20 mouse cellular contexts compared by ENCODE assay signal in the genomic region with DNA sequence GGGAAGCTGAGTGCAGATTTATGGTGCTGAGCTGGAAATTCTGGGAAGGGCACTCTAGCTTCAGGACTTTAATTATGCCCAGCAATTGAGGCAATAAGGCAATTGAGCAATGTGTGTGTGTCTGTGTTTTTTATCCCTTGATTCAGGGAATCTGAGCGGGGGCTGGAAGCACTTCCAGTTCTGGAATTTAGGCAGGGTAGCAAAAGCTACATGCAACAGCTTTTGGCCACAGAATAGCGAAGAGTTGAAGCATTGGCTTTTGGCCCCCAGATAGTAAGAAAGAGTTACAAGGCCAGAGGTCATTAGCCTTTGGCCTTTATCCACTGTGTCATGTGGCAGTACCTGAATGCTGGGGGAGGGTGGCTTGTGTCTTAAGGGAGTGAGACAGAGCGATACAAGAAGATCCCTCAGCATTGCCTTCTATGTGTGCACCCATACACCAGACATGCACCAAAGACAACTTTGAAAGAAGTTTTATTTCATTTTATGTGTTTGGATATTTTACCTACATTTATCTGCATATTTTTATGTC. TPM values are rescaled to one million over a fixed set of nuclear protein-coding genes. Genes with fewer than 3 reads are reported as not detected.
DNase-seq lines count a peak whose midpoint lies in the region; TF ChIP-seq lines count a peak whose summit lies in the region.
"Had no signal": no experiment of that assay in that cellular context is flagged by ENCODE, and none has a peak within 500 bp of the region (broad histone marks: within the 10 kb centered on the region; RNA-seq: fewer than 3 reads in every experiment).

No protein-coding gene starts in this region.

- WGBS in liver, adult 2 months, result 17% methylated on average over 3 of the region's 3 CpGs

- H3K79me2 ChIP-seq in liver, adult 2 months (ENCODE audit: control insufficient read depth, insufficient read depth, low read length), result no peaks in the 10 kb centered on the region

- H3K4me3 ChIP-seq in liver, adult 2 months (ENCODE audit: insufficient read depth, low read depth, low read length), result peak overlapping the region; percentile 22
- H3K4me3 ChIP-seq: embryonic facial prominence, embryonic 10.5 days; hindbrain, embryonic 15.5 days had no signal

- peak; percentile 37 for DNase-seq in adrenal gland, adult 2 months
- DNase-seq in adrenal gland, postnatal 4 days (ENCODE audit: low spot score in 2 of 2), result no peak
- peak; percentile 99 for DNase-seq in liver, adult 2 months (ENCODE audit: extremely low read depth, low read depth, low spot score)
- no peak for DNase-seq in liver
- peak; percentile 16 for DNase-seq in embryo, embryonic 9.5 days (ENCODE audit: extremely low spot score)
- DNase-seq in skeletal muscle tissue, adult 2 months (ENCODE audit: low read depth, low spot score), result peak; percentile 21
- no peak for DNase-seq in right cerebral cortex, postnatal 4 days
- no peak for DNase-seq in ovary, adult 18-20 months (ENCODE audit: low spot score)
- DNase-seq: cerebellum, adult 9-11 months; gastrocnemius, postnatal 10 days; left cerebral cortex, postnatal 4 days; lung, adult 2 months; midbrain, embryonic 14.5 days; spleen, adult 18-20 months had no signal

- no peak for TF ChIP-seq POLR2A in liver, adult 2 months (IDR thresholded peaks at IDR 0.05; ENCODE audit: extremely low read depth, insufficient read depth, low read length)

- H3K9ac ChIP-seq in liver, adult 2 months (ENCODE audit: low read depth, low read length), result peak overlapping the region; percentile 77
- H3K9ac ChIP-seq: hindbrain, embryonic 15.5 days had no signal

- 0 out of 2 replicates have a peak, but pooled peaks cover 2% of the 10 kb centered on the region for H3K36me3 ChIP-seq in liver, adult 2 months (ENCODE audit: control insufficient read depth, insufficient read depth, low read length)
- H3K36me3 ChIP-seq: embryonic facial prominence, embryonic 10.5 days had no signal

- H3K27ac ChIP-seq in liver, adult 2 months (replicated peaks; ENCODE audit: insufficient read depth, low read depth, low read length), result peak overlapping the region; percentile 100
- H3K27ac ChIP-seq: embryonic facial prominence, embryonic 10.5 days; hindbrain, embryonic 15.5 days; stomach, postnatal 0 days had no signal

- peaks cover 23% of the 10 kb centered on the region for H3K4me1 ChIP-seq in liver, adult 2 months (ENCODE audit: control insufficient read depth, insufficient read depth, low read length)
- H3K4me1 ChIP-seq: hindbrain, embryonic 15.5 days had no signal

- TF ChIP-seq CTCF in liver, adult 2 months (IDR thresholded peaks at IDR 0.05; ENCODE audit: low read depth, low read length), result no peak

- H3K27me3 ChIP-seq in liver, adult 2 months (ENCODE audit: control insufficient read depth, insufficient read depth, low read length), result no peaks in the 10 kb centered on the region
- H3K27me3 ChIP-seq: hindbrain, embryonic 15.5 days had no signal

RNA-seq across cellular contexts. Expression of gene Zyg11a, which starts 7.6 kb away (rescaled TPM):
- total RNA-seq in adrenal gland, adult 2 months (2021), result 1 to 10 TPM in 1 of 2 experiments, under 1 TPM in 1; 0.32 to 3.8 TPM
- 0.24 and 0.98 TPM in 2 replicates for polyA plus RNA-seq in adrenal gland, adult 2 months (2012; rRNA removed)
- under 1 TPM; 0.25 to 0.34 TPM for total RNA-seq in adrenal gland, postnatal 4 days (2021)
- total RNA-seq in liver, adult 2 months (2014; rRNA removed), result 5.9 and 7.1 TPM in 2 replicates
- 3.0 and 6.7 TPM in 2 replicates for polyA plus RNA-seq in liver, adult 2 months (2012; rRNA removed)
- total RNA-seq: heart, postnatal 25 days; layer of hippocampus, postnatal 14 days had no signal
- polyA plus RNA-seq: embryonic facial prominence, embryonic 10.5 days; heart, embryonic 11.5 days; midbrain, embryonic 14.5 days had no signal

Comparison
In these comparisons a context has a peak if more than half of its experiments do, and no peak if none do; other contexts are left out.
1. DNase-seq: peak in adrenal gland, adult 2 months (single experiment), liver, adult 2 months (single experiment), embryo, embryonic 9.5 days (single experiment) and skeletal muscle tissue, adult 2 months (single experiment); none in adrenal gland, postnatal 4 days (0 of 2), liver (single experiment), right cerebral cortex, postnatal 4 days (single experiment) and ovary, adult 18-20 months (single experiment).